In genomic region chr9:66594061-66594460, GRCm38 (mm10) we compare ENCODE assay signal across 8 mouse cellular contexts. TPM values are rescaled to one million over a fixed set of nuclear protein-coding genes. Genes with fewer than 3 reads are reported as not detected.
DNase-seq lines count a peak whose midpoint lies in the region; ATAC-seq lines count a peak whose summit lies in the region.

No protein-coding gene starts in this region.

- H3K36me3 ChIP-seq in heart, embryonic 15.5 days = no peaks in the 10 kb centered on the region
- H3K36me3 ChIP-seq in embryonic facial prominence, embryonic 10.5 days (replicated peaks) = no peaks in the 10 kb centered on the region
- no peaks in the 10 kb centered on the region for H3K36me3 ChIP-seq in macrophage (ENCODE audit: inconsistent target)

- H3K27me3 ChIP-seq in heart, embryonic 15.5 days = no peaks in the 10 kb centered on the region
- H3K27me3 ChIP-seq in embryonic facial prominence, embryonic 10.5 days (replicated peaks; ENCODE audit: low read depth, poor library complexity, severe bottlenecking) = peaks cover 13% of the 10 kb centered on the region

- 57% methylated on average over 3 of the region's 3 CpGs for WGBS in heart, embryonic 15.5 days
- WGBS in embryonic facial prominence, embryonic 10.5 days = 61% methylated on average over 3 of the region's 3 CpGs
- WGBS in macrophage (ENCODE audit: missing documents) = 25% methylated on average over 3 of the region's 3 CpGs

- H3K9me3 ChIP-seq in heart, embryonic 15.5 days (replicated peaks) = no peaks in the 10 kb centered on the region
- H3K9me3 ChIP-seq in embryonic facial prominence, embryonic 10.5 days = no peaks in the 10 kb centered on the region

- no peak overlapping the region for H3K9ac ChIP-seq in heart, embryonic 15.5 days

- peak overlapping the region; percentile 81 for H3K4me2 ChIP-seq in heart, embryonic 15.5 days

- no peak for DNase-seq in heart, postnatal 10 days
- DNase-seq in embryonic facial prominence, embryonic 10.5 days (ENCODE audit: low spot score) = no peak
- DNase-seq in kidney, adult 9 months = peak; percentile 93
- no peak for DNase-seq in retina, embryonic 14.5 days (ENCODE audit: low spot score)
- DNase-seq in testis, postnatal 10 days (ENCODE audit: low spot score) = no peak
- no peak for DNase-seq in thymus, postnatal 4 days

- peaks cover 33% of the 10 kb centered on the region for H3K4me1 ChIP-seq in heart, embryonic 15.5 days (replicated peaks)
- H3K4me1 ChIP-seq in embryonic facial prominence, embryonic 10.5 days = peaks cover 70% of the 10 kb centered on the region

- ATAC-seq in heart, embryonic 15.5 days (replicated peaks; ENCODE audit: insufficient number of reproducible peaks, insufficient read depth, low FRiP score, low read depth) = no peak

- intact Hi-C loops in heart, postnatal 10 days (cut with DNase I) = no loop called here

- H3K4me3 ChIP-seq in heart, embryonic 15.5 days = peak overlapping the region; percentile 95; the same call in 1 of the 2 replicates
- H3K4me3 ChIP-seq in embryonic facial prominence, embryonic 10.5 days = 0 out of 2 replicates have a peak overlapping the region, but pooled peaks have one; percentile 97
- H3K4me3 ChIP-seq in macrophage (ENCODE audit: inconsistent target) = peak overlapping the region; percentile 62; the same call in 1 of the 2 replicates

- peaks cover 31% of the 10 kb centered on the region for H3K79me2 ChIP-seq in macrophage (ENCODE audit: inconsistent target)

- peak overlapping the region; percentile 96; the same call in 1 of the 2 replicates for H3K27ac ChIP-seq in heart, embryonic 15.5 days
- no peak overlapping the region for H3K27ac ChIP-seq in embryonic facial prominence, embryonic 10.5 days (replicated peaks)
- peak overlapping the region; percentile 89 for H3K27ac ChIP-seq in macrophage

RNA-seq across cellular contexts. Expression of gene Usp3, which starts 1.1 kb away (rescaled TPM):
- 30.5 and 35.6 TPM in 2 replicates for polyA plus RNA-seq in heart, embryonic 15.5 days (2015; fragmentation: Nextera tagmentation; extraction: Ambion mirVana)
- total RNA-seq in heart, postnatal 10 days (2021) = 10 to 100 TPM; 29.8 to 33.9 TPM
- polyA plus RNA-seq in embryonic facial prominence, embryonic 10.5 days (2016; fragmentation: Nextera tagmentation; extraction: Ambion mirVana) = 103 and 106 TPM in 2 replicates
- total RNA-seq in macrophage (2018; cell fraction: chromatin; rRNA removed) = 100 to 1,000 TPM in 2 of 26 experiments, 10 to 100 TPM in 24; 58.9 to 102 (median 79.8) TPM
- total RNA-seq in macrophage (2018; cell fraction: cytosol; rRNA removed) = 10 to 100 TPM; 17.1 to 31.7 (median 25.2) TPM
- total RNA-seq in macrophage (2018; cell fraction: nucleus; rRNA removed) = 10 to 100 TPM; 28.6 to 60.1 (median 44.0) TPM
- 14.6 to 26.5 TPM (median 21.3 TPM) in 3 replicates for polyA plus RNA-seq in macrophage (2018)
